Mouse (Mus musculus) liver, embryonic 13.5 days (tissue): Measurements from ENCODE around the gene Tor1a. TPM values are rescaled to one million over a fixed set of nuclear protein-coding genes. Genes with fewer than 3 reads are reported as not detected.
"Not testable (repeated sequence)": the region's sequence is repeated elsewhere in the genome, so short reads cannot be mapped to it uniquely, and the experiment has no call there.

Experiments used
- ATAC-seq: fragments of 200-750 bp; cut with Nextera tagmentation; 2 replicates; pipeline ENCODE4 v1.8.0; 2017; ENCODE audit warnings: low read depth, mild to moderate bottlenecking, moderate number of reproducible peaks, moderate library complexity
- DNase-seq: peaks from one replicate; pipeline ENCODE4 v3.0.0; 2022
- H3K27ac ChIP-seq: fragments of 300-500 bp; sonication (generic); 2 replicates; pipeline ENCODE4 v1.5.1; 2015; ENCODE audit warnings: moderate library complexity, mild to moderate bottlenecking, inconsistent platforms
- H3K27me3 ChIP-seq: fragments of 300-500 bp; sonication (generic); 2 replicates; pipeline ENCODE4 v1.6.1; 2015; ENCODE audit warnings: mild to moderate bottlenecking, inconsistent platforms
- H3K36me3 ChIP-seq: fragments of 300-500 bp; sonication (generic); 2 replicates; pipeline ENCODE4 v1.6.1; 2015; ENCODE audit warnings: mild to moderate bottlenecking, inconsistent platforms
- H3K4me1 ChIP-seq: fragments of 300-500 bp; sonication (generic); replicated peaks from 2 replicates; pipeline ENCODE4 v1.6.1; 2015; ENCODE audit warnings: inconsistent platforms
- H3K4me2 ChIP-seq: fragments of 300-500 bp; sonication (generic); 2 replicates; pipeline ENCODE4 v1.6.1; 2015; ENCODE audit warnings: inconsistent platforms, mild to moderate bottlenecking, moderate library complexity
- H3K4me3 ChIP-seq: fragments of 300-500 bp; sonication (generic); replicated peaks from 2 replicates; pipeline ENCODE4 v1.5.1; 2015; ENCODE audit warnings: mild to moderate bottlenecking, inconsistent platforms
- H3K9ac ChIP-seq: fragments of 300-500 bp; sonication (generic); 2 replicates; pipeline ENCODE4 v1.6.1; 2015; ENCODE audit warnings: mild to moderate bottlenecking, inconsistent platforms
- H3K9me3 ChIP-seq: fragments of 300-500 bp; sonication (generic); replicated peaks from 2 replicates; pipeline ENCODE4 v1.6.1; 2016; ENCODE audit warnings: inconsistent platforms
- WGBS: fragments of 180-500 bp; shearing (Covaris S2); methylation state at CpG from one replicate; pipeline ENCODE4 v1.1.7; 2015; ENCODE audit not compliant: insufficient replicate concordance; 5-methylcytosine and 5-hydroxymethylcytosine counted together
- polyA plus RNA-seq: library from polyadenylated mRNA; unstranded; fragments of >200 nt; fragmentation: Nextera tagmentation; extraction: Ambion mirVana; gene quantifications from 2 replicates; pipeline ENCODE4 v1.2.1, GENCODE M21; 2015

The Tor1a gene
- polyA plus RNA-seq, 1 experiment from 2014 or later: 43.1 TPM

- Histone ChIP-seq H3K9ac (peak within 1 kb of the TSS; percentile 89), H3K9me3 (no peaks in the 10 kb centered on the region), H3K4me1 (peaks cover 46% of the 10 kb centered on the region), H3K27ac (peak within 1 kb of the TSS; percentile 90), H3K27me3 (no peaks in the 10 kb centered on the region), H3K4me2 (peak within 1 kb of the TSS; percentile 78), H3K4me3 (peak within 1 kb of the TSS; percentile 89), H3K36me3 (peaks cover 34% of the 10 kb centered on the region)
- ATAC-seq (peak; percentile 89), DNase-seq (peak; percentile 79)
- WGBS: 0% methylated on average over 58 of the region's 60 CpGs
Observed at GRCm38 (mm10) chr2:30952824-30953490, 14.8 kb downstream of the Tor1a start, which contains the start of gene Tor1b. Tor1b (plus strand) TSS chr2:30952959.

- Histone ChIP-seq H3K27ac (peak overlapping the region; percentile 90), H3K27me3 (no peaks in the 10 kb centered on the region), H3K4me1 (peaks cover 45% of the 10 kb centered on the region), H3K9ac (peak overlapping the region; percentile 89), H3K36me3 (peaks cover 29% of the 10 kb centered on the region), H3K4me3 (peak overlapping the region; percentile 89), H3K9me3 (no peaks in the 10 kb centered on the region), H3K4me2 (peak overlapping the region; percentile 78)
- ATAC-seq: peak; percentile 4; the same call in 1 of the 2 replicates
- DNase-seq: no peak
- WGBS: 29% methylated on average over 5 of the region's 5 CpGs
Observed at GRCm38 (mm10) chr2:30952457-30952823, 15.3 kb downstream of the Tor1a start.

GRCm38 (mm10) chr2:30942603-30943011, 25.1 kb downstream of the Tor1a start:
- Histone ChIP-seq H3K27ac (no peak overlapping the region), H3K4me1 (peaks cover 9% of the 10 kb centered on the region), H3K4me2 (peak overlapping the region; percentile 60), H3K36me3 (no peaks in the 10 kb centered on the region), H3K9ac (0 out of 2 replicates have a peak overlapping the region, but pooled peaks have one; percentile 49), H3K9me3 (no peaks in the 10 kb centered on the region), H3K27me3 (0 out of 2 replicates have a peak, but pooled peaks cover 2% of the 10 kb centered on the region), H3K4me3 (peak overlapping the region; percentile 57)
- 13% methylated on average over 16 of the region's 16 CpGs for WGBS
- ATAC-seq (peak; percentile 81), DNase-seq (peak; percentile 64)

DNA sequence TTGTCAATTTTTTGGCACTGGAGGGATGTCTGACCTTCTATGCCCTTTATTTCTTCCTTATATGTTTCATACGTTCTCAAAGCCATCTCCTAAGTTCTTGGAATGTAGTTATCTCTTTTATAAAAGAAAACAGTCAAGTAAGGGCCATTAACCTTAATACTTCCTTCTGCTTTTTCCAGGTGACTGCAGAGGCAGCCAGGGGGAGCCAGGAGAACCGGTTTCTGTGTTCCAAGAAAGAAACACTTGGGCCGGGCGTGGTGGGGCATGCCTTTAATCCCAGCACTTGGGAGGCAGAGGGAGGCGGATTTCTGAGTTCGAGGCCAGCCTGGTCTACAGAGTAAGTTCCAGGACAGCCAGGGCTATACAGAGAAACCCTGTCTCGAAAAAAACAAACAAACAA, 25.6 kb downstream of the Tor1a start:
- not testable (repeated sequence) for H3K9me3 ChIP-seq, ATAC-seq, H3K4me1 ChIP-seq, DNase-seq, H3K27me3 ChIP-seq, H3K27ac ChIP-seq, H3K36me3 ChIP-seq, H3K9ac ChIP-seq
- H3K4me3 ChIP-seq: peak overlapping the region; percentile 57; the same call in 1 of the 2 replicates
- H3K4me2 ChIP-seq: peak overlapping the region; percentile 60
- 30% methylated on average over 7 of the region's 7 CpGs for WGBS

DNA sequence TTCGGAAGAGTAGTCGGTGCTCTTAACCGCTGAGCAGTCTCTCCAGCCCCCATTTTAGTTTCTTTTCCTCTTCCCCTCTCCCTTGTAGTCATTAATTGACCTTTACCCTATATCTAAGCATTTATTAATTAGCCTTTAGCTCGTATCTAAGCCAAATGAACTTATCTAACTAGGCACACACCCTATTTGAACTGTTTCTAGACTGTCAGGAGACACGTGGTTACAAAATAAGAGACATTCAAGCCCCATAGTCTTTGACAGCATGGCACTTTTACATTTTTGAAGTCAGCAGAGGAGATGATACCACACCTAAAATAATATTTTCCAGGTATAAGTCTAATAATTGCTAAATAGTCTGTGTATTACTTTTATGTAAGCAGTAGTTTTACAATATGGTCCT, 26.1 kb downstream of the Tor1a start:
- peaks cover 9% of the 10 kb centered on the region for H3K4me1 ChIP-seq
- no peaks in the 10 kb centered on the region for H3K36me3 ChIP-seq
- H3K27ac ChIP-seq: no peak overlapping the region
- H3K27me3 ChIP-seq: no peaks in the 10 kb centered on the region
- no peak overlapping the region for H3K4me2 ChIP-seq
- DNase-seq: no peak
- no peaks in the 10 kb centered on the region for H3K9me3 ChIP-seq
- no peak for ATAC-seq
- H3K4me3 ChIP-seq: no peak overlapping the region
- WGBS: 59% methylated on average over 5 of the region's 5 CpGs
- H3K9ac ChIP-seq: no peak overlapping the region

GRCm38 (mm10) chr2:30938574-30938991, 29.1 kb downstream of the Tor1a start:
- no peak overlapping the region for H3K4me3 ChIP-seq
- H3K27ac ChIP-seq: no peak overlapping the region
- H3K4me1 ChIP-seq: peaks cover 9% of the 10 kb centered on the region
- 39% methylated on average over 4 of the region's 4 CpGs for WGBS
- 0 out of 2 replicates have a peak, but pooled peaks cover 3% of the 10 kb centered on the region for H3K27me3 ChIP-seq
- H3K9ac ChIP-seq: no peak overlapping the region
- no peak for DNase-seq
- no peaks in the 10 kb centered on the region for H3K9me3 ChIP-seq
- ATAC-seq: no peak
- H3K4me2 ChIP-seq: no peak overlapping the region
- H3K36me3 ChIP-seq: no peaks in the 10 kb centered on the region

DNA sequence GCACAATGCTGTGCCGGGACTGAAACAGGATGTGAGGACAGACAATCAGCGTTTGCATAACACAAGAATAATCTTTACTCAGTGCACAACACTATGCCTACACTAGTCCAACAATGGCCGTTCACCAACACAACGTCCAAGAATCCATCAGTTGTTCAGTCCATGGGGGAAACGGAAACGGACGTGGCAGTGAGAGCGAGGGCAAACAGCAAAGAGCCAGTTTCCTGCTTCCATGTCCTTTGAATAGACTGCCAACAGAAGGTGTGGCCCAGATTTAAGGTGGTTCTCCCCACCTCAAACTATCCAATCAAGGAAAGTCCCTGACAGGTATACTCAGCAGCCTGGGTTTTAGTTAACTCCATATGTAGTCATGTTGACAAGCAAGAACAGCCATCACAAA, 30.0 kb downstream of the Tor1a start:
- no peak for DNase-seq
- no peak overlapping the region for H3K27ac ChIP-seq
- no peak overlapping the region for H3K4me2 ChIP-seq
- no peak overlapping the region for H3K4me3 ChIP-seq
- no peak for ATAC-seq
- no peaks in the 10 kb centered on the region for H3K36me3 ChIP-seq
- no peak overlapping the region for H3K9ac ChIP-seq
- H3K4me1 ChIP-seq: peaks cover 9% of the 10 kb centered on the region
- 66% methylated on average over 8 of the region's 8 CpGs for WGBS
- 0 out of 2 replicates have a peak, but pooled peaks cover 3% of the 10 kb centered on the region for H3K27me3 ChIP-seq
- H3K9me3 ChIP-seq: no peaks in the 10 kb centered on the region

- Histone ChIP-seq H3K4me1 (peaks cover 7% of the 10 kb centered on the region), H3K9ac (no peak overlapping the region), H3K36me3 (no peaks in the 10 kb centered on the region), H3K9me3 (no peaks in the 10 kb centered on the region), H3K4me2 (no peak overlapping the region), H3K4me3 (no peak overlapping the region), H3K27ac (no peak overlapping the region), H3K27me3 (0 out of 2 replicates have a peak, but pooled peaks cover 3% of the 10 kb centered on the region)
- WGBS: 68% methylated on average over 3 of the region's 3 CpGs
- DNase-seq: no peak
- ATAC-seq: no peak
Observed at GRCm38 (mm10) chr2:30936808-30937207, 30.9 kb downstream of the Tor1a start.

DNA sequence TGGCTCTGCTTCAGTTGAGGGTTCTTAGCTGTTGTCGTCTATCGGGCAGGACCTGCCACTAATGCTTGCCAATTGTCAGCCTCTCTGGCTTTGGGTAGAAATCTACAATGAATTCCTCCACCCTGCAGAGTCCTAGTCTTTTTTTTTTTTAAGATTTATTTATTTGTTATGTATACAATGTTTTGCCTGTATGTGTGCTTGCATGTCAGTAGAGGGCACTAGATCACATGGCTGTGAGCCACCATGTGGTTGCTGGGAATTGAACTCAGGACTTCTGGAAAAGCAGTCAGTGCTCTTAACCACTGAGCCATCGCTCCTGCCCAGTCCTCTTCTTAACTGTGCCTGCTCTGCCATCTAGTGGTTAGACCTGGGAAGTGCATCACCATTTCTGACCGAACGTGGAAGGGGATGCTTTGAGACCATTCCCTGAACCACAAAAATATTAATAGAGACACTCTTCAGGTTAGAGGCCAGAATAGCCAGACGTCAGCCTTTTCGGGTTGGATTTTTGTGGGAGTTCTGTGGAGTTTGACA, 33.7 kb downstream of the Tor1a start:
- H3K36me3 ChIP-seq: no peaks in the 10 kb centered on the region
- 0 out of 2 replicates have a peak, but pooled peaks cover 3% of the 10 kb centered on the region for H3K27me3 ChIP-seq
- H3K4me3 ChIP-seq: no peak overlapping the region
- no peak for ATAC-seq
- no peak overlapping the region for H3K4me2 ChIP-seq
- H3K9ac ChIP-seq: no peak overlapping the region
- DNase-seq: peak; percentile 45
- H3K4me1 ChIP-seq: peaks cover 13% of the 10 kb centered on the region
- 15% methylated on average over 7 of the region's 7 CpGs for WGBS
- H3K27ac ChIP-seq: no peak overlapping the region
- no peaks in the 10 kb centered on the region for H3K9me3 ChIP-seq

DNA sequence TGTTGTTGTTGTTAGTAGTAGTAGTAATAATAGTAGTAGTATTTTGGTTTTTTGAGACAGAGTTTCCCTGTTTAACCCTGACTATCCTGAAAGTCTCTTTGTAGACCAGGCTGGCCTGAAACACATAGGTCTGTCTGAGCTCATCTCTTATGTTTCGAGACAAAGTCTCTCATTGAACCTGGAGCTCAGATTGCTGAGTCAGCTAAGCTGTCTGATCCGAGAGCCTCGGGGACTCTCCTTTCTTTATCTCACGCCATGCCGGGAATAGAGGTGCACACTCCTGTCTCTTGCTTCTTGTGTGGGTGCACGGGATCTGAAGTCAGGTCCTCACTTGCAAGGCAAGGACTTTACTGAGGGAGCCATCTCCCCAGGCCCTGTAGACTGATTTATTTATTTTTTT, 34.7 kb downstream of the Tor1a start:
- 0 out of 2 replicates have a peak, but pooled peaks cover 3% of the 10 kb centered on the region for H3K27me3 ChIP-seq
- no peaks in the 10 kb centered on the region for H3K36me3 ChIP-seq
- no peak for DNase-seq
- H3K9ac ChIP-seq: no peak overlapping the region
- peaks cover 21% of the 10 kb centered on the region for H3K4me1 ChIP-seq
- H3K9me3 ChIP-seq: no peaks in the 10 kb centered on the region
- ATAC-seq: no peak
- H3K4me3 ChIP-seq: no peak overlapping the region
- 65% methylated on average over 6 of the region's 6 CpGs for WGBS
- no peak overlapping the region for H3K4me2 ChIP-seq
- H3K27ac ChIP-seq: no peak overlapping the region

DNA sequence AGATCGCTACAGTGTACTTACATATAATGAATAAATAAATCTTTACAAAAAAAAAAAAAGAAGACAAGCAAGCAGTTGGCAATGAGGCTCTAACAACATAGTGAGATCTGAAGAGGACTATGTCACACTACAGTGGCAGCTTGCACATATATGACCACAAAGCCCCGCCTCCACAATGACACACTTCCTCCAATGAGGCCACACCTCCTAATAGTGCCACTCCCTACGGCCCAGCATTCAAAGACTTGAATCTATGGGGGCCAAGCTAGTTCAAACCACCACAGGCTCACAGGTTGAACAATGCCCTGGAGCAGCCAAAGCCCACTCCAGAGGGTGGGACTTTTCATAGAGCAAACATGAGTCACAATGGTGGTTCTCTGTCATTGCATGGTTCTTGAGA, 35.8 kb downstream of the Tor1a start:
- Histone ChIP-seq H3K9me3 (no peaks in the 10 kb centered on the region), H3K4me3 (no peak overlapping the region), H3K36me3 (no peaks in the 10 kb centered on the region), H3K4me1 (peaks cover 31% of the 10 kb centered on the region), H3K4me2 (no peak overlapping the region), H3K27ac (no peak overlapping the region), H3K9ac (no peak overlapping the region), H3K27me3 (0 out of 2 replicates have a peak, but pooled peaks cover 3% of the 10 kb centered on the region)
- 67% methylated on average over 3 of the region's 3 CpGs for WGBS
- DNase-seq (no peak), ATAC-seq (no peak)
